Mouse (Mus musculus): ENCODE data around the gene Nhlh2. TPM values are rescaled to one million over a fixed set of nuclear protein-coding genes. Genes with fewer than 3 reads are reported as not detected.

Nhlh2 gene
- polyA plus RNA-seq (2012; ENCODE audit: insufficient read depth, insufficient read length, missing spikeins) = not detected in 2 replicates

DNA sequence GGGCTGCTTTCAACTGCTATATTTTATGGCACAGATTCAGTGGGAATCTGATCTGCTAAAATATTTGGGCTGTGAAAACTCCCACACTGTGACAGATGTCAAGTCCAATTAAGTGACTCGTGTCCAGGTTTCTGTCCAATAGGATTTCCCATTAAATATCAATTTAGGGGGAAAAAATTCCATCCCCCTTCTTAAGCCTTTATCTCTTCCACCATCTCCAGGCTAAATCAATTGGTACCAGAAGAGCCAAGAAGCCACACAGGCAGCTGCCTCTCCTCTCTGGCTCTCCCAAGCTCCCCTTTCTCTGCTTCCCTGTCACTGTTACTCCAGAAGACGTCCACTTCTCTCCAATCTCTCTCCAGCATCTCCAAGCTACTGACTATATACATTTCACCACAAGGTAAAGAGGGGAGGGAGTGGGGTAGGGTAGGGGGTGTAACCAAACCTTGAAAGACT is at the start of gene Nhlh2:
TSS of gene Nhlh2 (plus strand) at position 151 of the 456 bp plus-strand sequence.
- H3K4me1 ChIP-seq (ENCODE audit: control insufficient read depth, insufficient read depth, low read length) = no peaks in the 10 kb centered on the region
- H3K27ac ChIP-seq (ENCODE audit: insufficient read depth, low read depth, low read length) = no peak within 1 kb of the TSS
- H3K4me3 ChIP-seq (ENCODE audit: insufficient read depth, low read length) = no peak within 1 kb of the TSS
- TF ChIP-seq CTCF (IDR thresholded peaks at IDR 0.05; ENCODE audit: low read depth, low read length) (no peak), POLR2A (IDR thresholded peaks at IDR 0.05; ENCODE audit: borderline replicate concordance, low read depth, low read length) (no peak)

DNA sequence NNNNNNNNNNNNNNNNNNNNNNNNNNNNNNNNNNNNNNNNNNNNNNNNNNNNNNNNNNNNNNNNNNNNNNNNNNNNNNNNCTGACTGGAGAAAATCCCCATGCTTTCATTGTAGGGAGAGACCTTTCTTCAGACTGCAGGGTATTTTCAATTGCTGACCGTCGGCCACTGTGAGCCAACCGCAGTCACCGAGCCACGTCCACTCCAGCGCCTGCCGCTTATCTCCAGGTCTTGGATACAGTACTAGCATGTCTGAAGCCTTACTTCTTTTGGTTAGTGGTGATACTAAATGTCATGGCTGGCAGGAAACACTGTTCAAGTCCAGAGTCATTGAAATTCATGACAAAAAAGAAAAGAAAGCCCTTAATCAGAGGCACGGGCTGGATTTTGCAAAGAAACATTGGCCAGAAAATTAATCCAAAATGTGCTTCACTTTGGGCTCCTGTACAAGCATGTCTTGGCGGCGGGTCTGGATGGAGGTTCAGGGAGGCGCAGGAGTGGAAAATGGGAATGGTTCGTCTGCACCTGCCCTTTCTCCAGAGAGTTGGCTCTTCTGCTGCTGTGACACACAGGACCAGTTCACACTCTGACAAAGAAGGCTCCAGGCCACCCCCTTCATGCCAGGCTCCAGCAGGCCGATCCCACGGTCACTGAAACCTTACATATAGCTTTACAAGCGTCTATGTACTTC is 48.6 kb upstream of the Nhlh2 start:
- no peaks in the 10 kb centered on the region for H3K4me1 ChIP-seq (ENCODE audit: control insufficient read depth, insufficient read depth, low read length)
- no peak overlapping the region for H3K4me3 ChIP-seq (ENCODE audit: insufficient read depth, low read length)
- TF ChIP-seq POLR2A (IDR thresholded peaks at IDR 0.05; ENCODE audit: borderline replicate concordance, low read depth, low read length) (no peak), CTCF (IDR thresholded peaks at IDR 0.05; ENCODE audit: low read depth, low read length) (no peak)
- H3K27ac ChIP-seq (ENCODE audit: insufficient read depth, low read depth, low read length) = no peak overlapping the region

DNA sequence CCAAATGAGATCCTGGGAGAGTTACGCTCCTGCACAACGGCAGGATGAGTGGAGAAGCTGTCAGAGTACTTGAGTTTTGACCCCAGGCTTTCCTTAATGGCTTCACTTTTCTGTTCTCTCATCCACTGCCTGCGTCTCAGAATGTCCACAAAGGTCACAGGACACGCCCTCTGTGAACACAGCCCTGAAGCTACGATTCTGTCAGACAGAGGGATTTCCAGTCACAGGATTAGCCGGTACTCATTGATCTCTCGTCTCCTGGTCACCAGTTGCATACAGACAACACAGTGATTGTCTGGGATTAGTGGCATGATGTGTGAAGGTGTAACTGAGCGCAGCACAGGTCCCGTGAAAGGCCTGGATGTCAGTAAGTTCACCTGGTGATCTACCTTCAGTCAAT is 46.4 kb upstream of the Nhlh2 start:
- TF ChIP-seq CTCF (IDR thresholded peaks at IDR 0.05; ENCODE audit: low read depth, low read length) (no peak), POLR2A (IDR thresholded peaks at IDR 0.05; ENCODE audit: borderline replicate concordance, low read depth, low read length) (no peak)

DNA sequence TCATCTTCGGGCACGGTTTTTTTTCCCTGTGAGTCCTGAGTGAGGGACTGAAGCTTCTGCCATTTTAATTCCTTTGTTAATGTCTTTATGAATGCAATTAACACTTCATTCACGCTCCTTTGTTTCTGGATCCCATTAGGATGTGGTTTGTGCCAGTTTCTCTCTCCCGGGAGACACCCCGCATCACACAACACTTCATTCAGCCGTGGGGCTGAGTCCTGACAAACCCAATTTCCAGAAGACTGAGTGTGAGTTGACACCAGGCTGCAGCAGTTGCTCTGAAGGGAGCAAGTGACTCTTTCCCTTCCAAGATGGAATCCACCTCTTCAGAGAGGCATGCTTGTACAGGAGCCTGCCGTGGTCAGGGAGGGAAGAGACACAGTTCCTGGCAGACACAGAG is 45.5 kb upstream of the Nhlh2 start:
- Histone ChIP-seq H3K4me1 (ENCODE audit: control insufficient read depth, insufficient read depth, low read length) (no peaks in the 10 kb centered on the region), H3K4me3 (ENCODE audit: insufficient read depth, low read length) (no peak overlapping the region), H3K27ac (ENCODE audit: insufficient read depth, low read depth, low read length) (no peak overlapping the region)
- TF ChIP-seq POLR2A (IDR thresholded peaks at IDR 0.05; ENCODE audit: borderline replicate concordance, low read depth, low read length) (no peak), CTCF (IDR thresholded peaks at IDR 0.05; ENCODE audit: low read depth, low read length) (no peak)

More for the DNA sequence above, 46.4 kb upstream of the Nhlh2 start:
- H3K4me3 ChIP-seq (ENCODE audit: insufficient read depth, low read length) = no peak overlapping the region
- no peak overlapping the region for H3K27ac ChIP-seq (ENCODE audit: insufficient read depth, low read depth, low read length)
- H3K4me1 ChIP-seq (ENCODE audit: control insufficient read depth, insufficient read depth, low read length) = no peaks in the 10 kb centered on the region

DNA sequence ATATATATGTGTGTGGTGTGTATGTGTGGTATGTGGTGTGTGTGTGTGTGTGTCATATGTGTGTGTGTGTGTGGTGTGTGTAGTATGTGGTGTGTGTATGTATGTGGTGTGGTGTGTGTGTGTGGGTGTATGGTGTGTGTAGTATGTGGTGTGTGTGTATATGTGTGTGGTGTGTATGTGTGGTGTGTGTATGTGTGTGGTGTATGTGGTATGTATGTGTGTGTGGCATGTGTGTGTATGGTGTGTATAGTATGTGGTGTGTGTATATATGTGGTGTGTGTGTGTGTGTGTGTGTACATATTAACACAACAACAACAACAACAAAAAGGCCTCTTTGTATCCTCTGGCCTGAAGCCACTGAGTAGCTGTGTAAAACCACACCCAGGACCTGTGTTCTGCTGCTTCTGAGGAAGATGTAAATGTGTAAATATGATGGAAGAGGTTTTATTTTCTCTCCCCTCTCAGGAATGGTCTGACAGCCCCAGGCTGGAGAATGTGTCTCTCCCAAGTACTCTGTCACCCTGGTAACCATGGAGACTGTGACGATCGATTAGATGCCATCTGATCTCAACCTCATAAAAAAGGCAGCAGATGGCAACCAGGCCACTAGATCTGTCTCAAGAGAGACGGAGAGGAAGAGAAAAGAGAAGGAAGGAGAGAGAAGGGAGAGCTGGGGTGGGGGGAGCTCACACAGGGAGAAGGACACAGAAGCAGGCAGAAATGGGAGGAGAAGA is 42.9 kb upstream of the Nhlh2 start:
- no peaks in the 10 kb centered on the region for H3K4me1 ChIP-seq (ENCODE audit: control insufficient read depth, insufficient read depth, low read length)
- H3K4me3 ChIP-seq (ENCODE audit: insufficient read depth, low read length) = no peak overlapping the region
- TF ChIP-seq POLR2A (IDR thresholded peaks at IDR 0.05; ENCODE audit: borderline replicate concordance, low read depth, low read length) (no peak), CTCF (IDR thresholded peaks at IDR 0.05; ENCODE audit: low read depth, low read length) (no peak)
- H3K27ac ChIP-seq (ENCODE audit: insufficient read depth, low read depth, low read length) = no peak overlapping the region

DNA sequence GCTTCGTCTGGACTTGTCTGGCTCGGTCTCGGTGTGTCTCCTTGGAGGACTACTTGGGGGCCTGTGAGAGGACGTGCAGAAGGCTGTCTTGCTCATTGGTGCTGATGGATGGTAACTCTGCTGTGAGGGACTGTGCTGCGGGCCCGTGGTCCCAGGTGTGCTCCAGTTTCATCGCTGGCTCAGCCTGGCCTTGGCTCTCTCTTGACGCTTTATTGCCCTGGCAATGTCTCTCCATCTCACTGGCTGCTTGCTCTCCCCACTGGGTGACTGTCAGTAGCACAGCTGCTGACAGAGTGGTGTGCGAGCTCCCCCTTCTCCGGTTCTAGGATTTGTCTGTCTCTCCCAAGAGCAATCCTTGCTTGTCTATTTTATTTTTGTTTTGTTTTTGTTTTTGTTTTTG is 34.5 kb upstream of the Nhlh2 start:
- H3K4me1 ChIP-seq (ENCODE audit: control insufficient read depth, insufficient read depth, low read length) = no peaks in the 10 kb centered on the region
- TF ChIP-seq POLR2A (IDR thresholded peaks at IDR 0.05; ENCODE audit: borderline replicate concordance, low read depth, low read length) (no peak), CTCF (IDR thresholded peaks at IDR 0.05; ENCODE audit: low read depth, low read length) (no peak)

DNA sequence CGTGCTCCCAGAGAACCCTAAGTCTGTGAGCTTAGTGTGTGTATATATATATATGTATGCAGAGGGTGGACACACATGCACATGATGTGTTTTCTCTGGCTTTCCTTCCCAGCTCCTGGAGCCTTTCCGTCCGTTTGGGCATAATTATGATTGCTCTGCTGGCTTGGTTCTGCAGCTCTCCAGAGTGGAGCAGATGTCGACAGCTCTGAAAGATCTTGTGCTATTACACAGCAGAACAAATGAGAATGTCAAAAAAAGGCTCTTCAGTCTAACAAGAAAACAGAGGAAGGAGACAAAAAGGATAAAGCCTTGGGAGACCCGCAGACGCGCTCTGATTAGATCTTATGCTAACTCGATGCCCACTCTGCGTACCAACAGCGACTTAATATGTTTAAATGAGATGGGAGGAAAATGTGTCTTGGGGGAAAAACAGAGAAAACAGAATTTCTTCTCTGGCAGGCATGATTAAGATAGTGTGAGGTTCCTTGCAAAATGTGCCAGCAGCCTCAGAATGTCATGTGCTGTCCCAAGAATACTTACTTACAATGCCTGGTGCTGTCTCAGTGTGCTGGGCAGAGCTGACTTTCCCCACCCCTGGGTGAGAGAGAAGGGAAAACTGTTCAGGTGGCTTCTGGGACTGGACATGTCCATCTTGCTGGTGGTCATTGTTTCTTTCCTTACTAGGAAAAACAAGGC is 31.4 kb upstream of the Nhlh2 start:
- H3K27ac ChIP-seq (ENCODE audit: insufficient read depth, low read depth, low read length) = no peak overlapping the region
- no peak for TF ChIP-seq CTCF (IDR thresholded peaks at IDR 0.05; ENCODE audit: low read depth, low read length)
- TF ChIP-seq POLR2A (IDR thresholded peaks at IDR 0.05; ENCODE audit: borderline replicate concordance, low read depth, low read length) = no peak

More for the DNA sequence above, 34.5 kb upstream of the Nhlh2 start:
- H3K4me3 ChIP-seq (ENCODE audit: insufficient read depth, low read length) = no peak overlapping the region
- no peak overlapping the region for H3K27ac ChIP-seq (ENCODE audit: insufficient read depth, low read depth, low read length)

DNA sequence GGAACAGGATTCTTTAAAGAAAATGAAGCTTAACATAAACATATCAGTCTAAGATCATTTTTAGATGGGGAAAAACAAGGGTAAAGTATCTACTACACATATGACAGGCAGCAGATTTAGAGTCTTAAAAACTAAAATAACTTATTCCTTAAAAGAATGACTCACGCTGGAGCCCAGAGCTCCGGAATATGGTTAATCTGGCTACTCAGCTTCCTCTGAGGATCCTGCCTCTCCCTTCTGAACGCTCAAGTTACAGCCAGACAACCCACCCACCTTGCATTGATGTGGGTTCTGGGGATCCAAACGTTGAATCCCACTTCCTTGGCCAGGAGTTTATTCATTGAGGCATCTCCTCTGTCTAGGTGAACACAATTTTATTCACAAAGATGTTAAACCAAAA is 26.0 kb upstream of the Nhlh2 start:
- Histone ChIP-seq H3K27ac (ENCODE audit: insufficient read depth, low read depth, low read length) (no peak overlapping the region), H3K4me1 (ENCODE audit: control insufficient read depth, insufficient read depth, low read length) (no peaks in the 10 kb centered on the region), H3K4me3 (ENCODE audit: insufficient read depth, low read length) (no peak overlapping the region)
- TF ChIP-seq CTCF (IDR thresholded peaks at IDR 0.05; ENCODE audit: low read depth, low read length) = no peak
- TF ChIP-seq POLR2A (IDR thresholded peaks at IDR 0.05; ENCODE audit: borderline replicate concordance, low read depth, low read length) = no peak

More for the DNA sequence above, 31.4 kb upstream of the Nhlh2 start:
- Histone ChIP-seq H3K4me1 (ENCODE audit: control insufficient read depth, insufficient read depth, low read length) (no peaks in the 10 kb centered on the region), H3K4me3 (ENCODE audit: insufficient read depth, low read length) (no peak overlapping the region)

DNA sequence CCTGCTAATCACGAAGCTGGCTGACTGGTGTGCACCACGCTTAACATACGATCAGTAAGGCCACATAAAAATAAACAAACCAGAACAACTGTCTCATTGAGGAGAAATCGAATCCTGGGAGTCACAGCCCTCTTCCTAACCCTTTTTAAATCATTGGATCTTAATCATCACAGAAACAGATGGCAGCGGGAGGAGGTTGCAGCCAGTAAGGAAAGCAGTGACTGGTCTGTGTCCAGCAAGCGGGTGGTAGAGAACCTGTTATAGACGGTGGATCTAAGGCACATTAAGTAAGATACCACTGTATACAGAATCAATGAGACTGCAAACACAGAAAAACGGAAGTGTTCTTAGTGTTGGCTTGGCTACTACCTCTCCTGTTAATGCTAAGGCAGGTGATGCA is 24.2 kb upstream of the Nhlh2 start:
- H3K4me1 ChIP-seq (ENCODE audit: control insufficient read depth, insufficient read depth, low read length) = no peaks in the 10 kb centered on the region

More for the DNA sequence above, 24.2 kb upstream of the Nhlh2 start:
- TF ChIP-seq POLR2A (IDR thresholded peaks at IDR 0.05; ENCODE audit: borderline replicate concordance, low read depth, low read length) = no peak
- no peak for TF ChIP-seq CTCF (IDR thresholded peaks at IDR 0.05; ENCODE audit: low read depth, low read length)
- no peak overlapping the region for H3K27ac ChIP-seq (ENCODE audit: insufficient read depth, low read depth, low read length)
- H3K4me3 ChIP-seq (ENCODE audit: insufficient read depth, low read length) = no peak overlapping the region

Measured in bone marrow macrophage, adult 2 months (primary cell).